Mouse (Mus musculus) bone marrow, adult 2 months (tissue): ENCODE measurements at regions not wholly inside any gene's neighbourhood (a gene's known extent, or its start where the extent isn't known, plus 50 kb on each side); places are given as distances from the start of the nearest gene placed in this dataset.

Source experiments
- H3K27ac ChIP-seq: fragments of 200-500 bp; 2 replicates; pipeline ENCODE4 v1.5.1; 2012; ENCODE audit warnings: low read depth, mild to moderate bottlenecking, control low read depth, inconsistent platforms, low read length; ENCODE audit not compliant: control insufficient read depth, poor library complexity, insufficient read depth
- H3K4me1 ChIP-seq: fragments of 200-500 bp; 2 replicates; pipeline ENCODE4 v1.6.1; 2011; ENCODE audit warnings: low read length; ENCODE audit not compliant: control insufficient read depth, insufficient read depth
- H3K4me3 ChIP-seq: fragments of 200-500 bp; replicated peaks from 2 replicates; pipeline ENCODE3; 2011; ENCODE audit warnings: mild to moderate bottlenecking, low read depth, low read length, control low read depth; ENCODE audit not compliant: control insufficient read depth
- CTCF ChIP-seq: fragments of 200-500 bp; IDR thresholded peaks from 2 replicates; pipeline ENCODE4 v1.5.1; 2011; ENCODE audit warnings: low read length, control low read depth; ENCODE audit not compliant: control insufficient read depth, insufficient read depth
- POLR2A ChIP-seq: fragments of 200-500 bp; IDR thresholded peaks from 2 replicates; pipeline ENCODE4 v1.6.1; 2011; ENCODE audit warnings: low read depth, mild to moderate bottlenecking, control low read depth, low read length, borderline replicate concordance; ENCODE audit not compliant: control insufficient read depth
- WGBS: fragments of 180-500 bp; shearing (Covaris S2); methylation state at CpG from one replicate; pipeline ENCODE4 v1.1.7; 2018; 5-methylcytosine and 5-hydroxymethylcytosine counted together

GRCm38 (mm10) chr1:152313480-152313879, 73.0 kb downstream of the Tsen15 start:
- Histone ChIP-seq H3K4me3 (no peak overlapping the region), H3K4me1 (no peaks in the 10 kb centered on the region), H3K27ac (no peak overlapping the region)
- WGBS, result 77% methylated on average over 2 of the region's 2 CpGs
- no peak for TF ChIP-seq POLR2A
- peak; percentile 53 for TF ChIP-seq CTCF

GRCm38 (mm10) chr1:152305461-152305860, 81.0 kb downstream of the Tsen15 start:
- Histone ChIP-seq H3K4me3 (no peak overlapping the region), H3K4me1 (no peaks in the 10 kb centered on the region), H3K27ac (no peak overlapping the region)
- 58% methylated on average over 3 of the region's 3 CpGs for WGBS
- TF ChIP-seq POLR2A, result no peak
- no peak for TF ChIP-seq CTCF

GRCm38 (mm10) chr1:152304487-152305130, 81.9 kb downstream of the Tsen15 start:
- no peak overlapping the region for H3K4me3 ChIP-seq
- TF ChIP-seq POLR2A, result no peak
- TF ChIP-seq CTCF, result no peak
- H3K27ac ChIP-seq, result no peak overlapping the region
- 69% methylated on average over 14 of the region's 14 CpGs for WGBS
- no peaks in the 10 kb centered on the region for H3K4me1 ChIP-seq

GRCm38 (mm10) chr1:152301355-152301754, 85.1 kb downstream of the Tsen15 start:
- Histone ChIP-seq H3K4me1 (no peaks in the 10 kb centered on the region), H3K4me3 (no peak overlapping the region), H3K27ac (no peak overlapping the region)
- WGBS, result 81% methylated on average over 8 of the region's 8 CpGs
- no peak for TF ChIP-seq CTCF

- no peak for TF ChIP-seq CTCF
- no peak for TF ChIP-seq POLR2A
- H3K4me3 ChIP-seq, result no peak overlapping the region
- H3K4me1 ChIP-seq, result peaks cover 6% of the 10 kb centered on the region
- no peak overlapping the region for H3K27ac ChIP-seq
- 7% methylated on average over 9 of the region's 9 CpGs for WGBS
These were observed 94.2 kb downstream of the Tsen15 start for GRCm38 (mm10) chr1:152292196-152292736.

- 22% methylated on average over 7 of the region's 7 CpGs for WGBS
- Histone ChIP-seq H3K4me3 (no peak overlapping the region), H3K4me1 (peaks cover 8% of the 10 kb centered on the region), H3K27ac (no peak overlapping the region)
- TF ChIP-seq CTCF (peak; percentile 72), POLR2A (no peak)
These were observed 95.7 kb downstream of the Tsen15 start for GRCm38 (mm10) chr1:152290768-152291167.

- H3K4me3 ChIP-seq, result no peak overlapping the region
- peak overlapping the region; percentile 81 for H3K27ac ChIP-seq
- peaks cover 8% of the 10 kb centered on the region for H3K4me1 ChIP-seq
- TF ChIP-seq POLR2A (no peak), CTCF (no peak)
- WGBS, result 6% methylated on average over 15 of the region's 15 CpGs
These were observed 98.7 kb downstream of the Tsen15 start for GRCm38 (mm10) chr1:152287566-152288490.

GRCm38 (mm10) chr1:152286677-152287076, 99.8 kb downstream of the Tsen15 start:
- 79% methylated on average over 8 of the region's 8 CpGs for WGBS
- Histone ChIP-seq H3K27ac (no peak overlapping the region), H3K4me3 (no peak overlapping the region), H3K4me1 (peaks cover 6% of the 10 kb centered on the region)
- no peak for TF ChIP-seq CTCF
- no peak for TF ChIP-seq POLR2A

- TF ChIP-seq CTCF (no peak), POLR2A (no peak)
These were observed 104.4 kb downstream of the Tsen15 start for GRCm38 (mm10) chr1:152282106-152282505.

More at GRCm38 (mm10) chr1:152282106-152282505, 104.4 kb downstream of the Tsen15 start:
- Histone ChIP-seq H3K4me3 (no peak overlapping the region), H3K27ac (no peak overlapping the region), H3K4me1 (peaks cover 2% of the 10 kb centered on the region)
- 88% methylated on average over 11 of the region's 11 CpGs for WGBS
